Mouse (Mus musculus) stomach, embryonic 14.5 days (tissue): ENCODE data around the gene Mt1. TPM values are rescaled to one million over a fixed set of nuclear protein-coding genes. Genes with fewer than 3 reads are reported as not detected.

Source experiments
- ATAC-seq: fragments of 200-750 bp; cut with Nextera tagmentation; 2 replicates; pipeline ENCODE4 v1.8.0; 2017; ENCODE audit warnings: low read depth, moderate TSS enrichment; ENCODE audit not compliant: insufficient number of reproducible peaks, insufficient read depth, low FRiP score
- H3K27ac ChIP-seq: fragments of 300-500 bp; sonication (generic); 2 replicates; pipeline ENCODE4 v1.5.1; 2014; ENCODE audit warnings: mild to moderate bottlenecking, low read length, moderate library complexity, mixed read lengths
- H3K27me3 ChIP-seq: fragments of 300-500 bp; sonication (generic); 2 replicates; pipeline ENCODE4 v1.6.1; 2014; ENCODE audit warnings: low read length, control low read depth, mixed read lengths; ENCODE audit not compliant: control insufficient read depth, insufficient read depth
- H3K36me3 ChIP-seq: fragments of 300-500 bp; sonication (generic); 2 replicates; pipeline ENCODE4 v1.6.1; 2014; ENCODE audit warnings: mild to moderate bottlenecking, control low read depth, low read length, moderate library complexity, mixed read lengths; ENCODE audit not compliant: control insufficient read depth, insufficient read depth
- H3K4me1 ChIP-seq: fragments of 300-500 bp; sonication (generic); 2 replicates; pipeline ENCODE4 v1.6.1; 2014; ENCODE audit warnings: low read length, control low read depth, mixed read lengths; ENCODE audit not compliant: control insufficient read depth, insufficient read depth
- H3K4me2 ChIP-seq: fragments of 300-500 bp; sonication (generic); replicated peaks from 2 replicates; pipeline ENCODE4 v1.6.1; 2014; ENCODE audit warnings: low read depth, low read length, control low read depth
- H3K4me3 ChIP-seq: fragments of 300-500 bp; sonication (generic); 2 replicates; pipeline ENCODE4 v1.5.1; 2014; ENCODE audit warnings: low read depth, low read length, control low read depth
- H3K9ac ChIP-seq: fragments of 300-500 bp; sonication (generic); replicated peaks from 2 replicates; pipeline ENCODE4 v1.6.1; 2014; ENCODE audit warnings: low read depth, mild to moderate bottlenecking, control low read depth, low read length, moderate library complexity, mixed read lengths
- H3K9me3 ChIP-seq: fragments of 300-500 bp; sonication (generic); 2 replicates; pipeline ENCODE4 v1.6.1; 2016; ENCODE audit warnings: low read depth, low read length, control low read depth; ENCODE audit not compliant: control insufficient read depth
- WGBS: fragments of 180-500 bp; shearing (Covaris S2); extraction: QIAGEN DNeasy Blood & Tissue Kit; methylation state at CpG from one replicate; pipeline ENCODE4 v1.1.7; 2014; 5-methylcytosine and 5-hydroxymethylcytosine counted together
- polyA plus RNA-seq: library from polyadenylated mRNA; unstranded; fragments of >200 nt; fragmentation: Nextera tagmentation; extraction: Ambion mirVana; gene quantifications from 2 replicates; pipeline ENCODE4 v1.2.1, GENCODE M21; 2014

Gene Mt1
- polyA plus RNA-seq, 1 experiment from 2014 or later, result 888 TPM

DNA sequence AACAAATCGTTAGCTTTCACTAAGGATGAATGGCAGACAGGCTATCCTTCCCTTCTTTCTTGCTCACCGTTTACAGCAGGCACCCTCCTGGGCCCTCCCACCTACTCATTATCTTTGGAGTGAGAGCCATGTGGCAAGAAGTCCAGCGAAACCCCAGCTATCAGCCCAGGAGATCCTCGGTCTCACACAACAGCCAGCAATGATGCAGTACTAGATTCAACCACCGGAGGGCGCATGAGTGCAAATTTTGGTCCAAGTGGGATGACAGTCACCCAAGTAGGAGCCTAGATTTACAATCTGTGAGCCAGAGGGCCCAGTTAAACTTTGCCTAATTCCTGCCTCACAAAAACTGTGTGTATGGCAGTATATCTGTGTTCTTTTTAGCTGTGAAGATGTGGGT, 11.6 kb upstream of the Mt1 start:
- no peak overlapping the region for H3K9ac ChIP-seq
- no peak for ATAC-seq
- H3K4me2 ChIP-seq, result no peak overlapping the region
- H3K27ac ChIP-seq, result no peak overlapping the region
- 4% methylated on average over 6 of the region's 6 CpGs for WGBS
- H3K4me1 ChIP-seq, result peaks cover 3% of the 10 kb centered on the region; the same call in 1 of the 2 replicates
- H3K9me3 ChIP-seq, result no peaks in the 10 kb centered on the region
- H3K27me3 ChIP-seq, result peaks cover 11% of the 10 kb centered on the region
- H3K36me3 ChIP-seq, result no peaks in the 10 kb centered on the region
- no peak overlapping the region for H3K4me3 ChIP-seq

DNA sequence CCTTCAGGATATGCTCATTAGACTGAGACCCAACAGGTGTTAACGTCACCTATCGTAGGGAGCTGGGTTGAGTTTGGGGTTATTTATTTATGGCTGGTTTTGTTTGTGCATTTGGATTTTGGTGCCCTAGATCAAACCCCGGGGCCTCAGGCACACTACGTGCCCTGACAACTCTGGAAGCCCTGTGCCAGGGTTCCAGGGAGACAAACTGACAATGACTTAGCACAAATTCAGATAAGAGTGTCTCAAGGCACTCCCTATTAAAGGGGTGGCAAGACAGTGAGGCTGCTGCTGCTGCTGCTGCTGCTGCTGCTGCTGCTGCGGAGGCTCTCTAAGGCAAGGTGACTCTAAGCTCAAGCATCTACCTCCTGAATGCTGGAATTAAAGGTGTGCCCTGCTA, 9.3 kb upstream of the Mt1 start:
- 74% methylated on average over 5 of the region's 5 CpGs for WGBS
- peaks cover 22% of the 10 kb centered on the region for H3K27me3 ChIP-seq

DNA sequence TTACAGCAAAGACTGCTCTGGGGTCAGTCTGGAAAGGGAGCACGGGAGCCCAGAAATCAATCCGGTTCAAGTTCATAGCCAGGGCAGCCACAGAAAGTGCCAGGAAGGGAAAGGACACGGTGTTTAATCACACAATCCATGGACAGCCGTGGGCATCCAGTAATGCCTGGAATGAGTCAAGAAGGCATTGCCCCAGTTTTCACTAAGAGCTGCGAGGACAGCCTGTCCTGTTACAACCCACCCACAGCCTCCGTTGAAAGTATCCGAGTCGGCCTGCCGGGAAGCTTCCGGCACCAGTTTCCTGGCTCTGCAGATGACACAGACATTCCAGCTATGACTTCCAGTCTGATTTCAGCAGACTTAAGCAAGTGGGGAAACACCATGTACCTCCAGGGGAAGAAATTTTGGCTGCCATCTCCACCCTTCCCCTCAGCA, 7.5 kb upstream of the Mt1 start:
- Histone ChIP-seq H3K36me3 (no peaks in the 10 kb centered on the region), H3K27me3 (peaks cover 25% of the 10 kb centered on the region)

More for the DNA sequence above, 9.3 kb upstream of the Mt1 start:
- Histone ChIP-seq H3K4me2 (no peak overlapping the region), H3K36me3 (no peaks in the 10 kb centered on the region), H3K9ac (no peak overlapping the region), H3K27ac (no peak overlapping the region), H3K4me3 (no peak overlapping the region), H3K9me3 (no peaks in the 10 kb centered on the region), H3K4me1 (peaks cover 7% of the 10 kb centered on the region; the same call in 1 of the 2 replicates)
- ATAC-seq, result no peak

DNA sequence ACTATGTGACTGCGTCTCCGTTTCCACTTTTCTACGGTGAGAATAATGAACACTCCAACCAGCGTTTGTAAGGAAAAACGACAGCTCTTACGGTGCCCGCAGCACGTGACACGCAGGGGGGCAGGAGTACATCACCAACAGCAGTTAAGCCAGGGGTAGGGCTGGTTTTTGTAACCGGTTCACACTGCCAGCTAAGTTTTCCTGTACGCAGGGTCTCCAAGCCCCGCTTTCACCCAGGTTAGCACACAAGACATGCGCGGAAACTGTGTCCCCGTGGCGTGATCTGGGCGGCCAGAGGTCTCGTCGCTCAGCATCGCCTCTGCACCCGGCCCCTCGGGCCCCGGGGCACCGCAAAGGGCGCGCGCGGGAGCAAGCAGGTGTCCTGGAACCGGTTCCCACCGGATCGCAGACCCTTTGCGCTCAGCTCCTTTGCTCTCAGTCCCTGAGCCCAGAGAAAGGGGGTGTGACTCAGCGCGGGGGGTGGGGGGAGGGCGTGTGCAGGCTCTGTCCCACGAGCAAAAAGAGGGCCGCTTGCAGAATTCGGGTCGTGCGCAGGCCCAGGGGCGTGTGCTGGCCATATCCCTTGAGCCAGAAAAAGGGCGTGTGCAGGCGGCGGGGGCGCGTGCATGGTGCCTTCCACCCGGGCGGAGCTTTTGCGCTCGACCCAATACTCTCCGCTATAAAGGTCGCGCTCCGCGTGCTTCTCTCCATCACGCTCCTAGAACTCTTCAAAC, 6.6 kb upstream of the Mt1 start, which contains the start of gene Mt2:
Mt2 (plus strand) TSS at position 590 of the 734 bp plus-strand sequence.
- Histone ChIP-seq H3K9ac (peak within 1 kb of the TSS; percentile 30), H3K9me3 (no peaks in the 10 kb centered on the region), H3K27ac (peak within 1 kb of the TSS; percentile 71; the same call in 1 of the 2 replicates), H3K27me3 (peaks cover 25% of the 10 kb centered on the region), H3K4me1 (peaks cover 7% of the 10 kb centered on the region; the same call in 1 of the 2 replicates), H3K36me3 (no peaks in the 10 kb centered on the region), H3K4me2 (peak within 1 kb of the TSS; percentile 78), H3K4me3 (peak within 1 kb of the TSS; percentile 35)
- ATAC-seq, result peak; percentile 88
- WGBS, result under 1% methylated on average over 56 of the region's 56 CpGs

More for the DNA sequence above, 7.5 kb upstream of the Mt1 start:
- Histone ChIP-seq H3K4me1 (peaks cover 7% of the 10 kb centered on the region; the same call in 1 of the 2 replicates), H3K9ac (no peak overlapping the region), H3K9me3 (no peaks in the 10 kb centered on the region), H3K27ac (no peak overlapping the region), H3K4me2 (peak overlapping the region; percentile 78), H3K4me3 (peak overlapping the region; percentile 35)
- no peak for ATAC-seq
- WGBS, result 46% methylated on average over 10 of the region's 10 CpGs

DNA sequence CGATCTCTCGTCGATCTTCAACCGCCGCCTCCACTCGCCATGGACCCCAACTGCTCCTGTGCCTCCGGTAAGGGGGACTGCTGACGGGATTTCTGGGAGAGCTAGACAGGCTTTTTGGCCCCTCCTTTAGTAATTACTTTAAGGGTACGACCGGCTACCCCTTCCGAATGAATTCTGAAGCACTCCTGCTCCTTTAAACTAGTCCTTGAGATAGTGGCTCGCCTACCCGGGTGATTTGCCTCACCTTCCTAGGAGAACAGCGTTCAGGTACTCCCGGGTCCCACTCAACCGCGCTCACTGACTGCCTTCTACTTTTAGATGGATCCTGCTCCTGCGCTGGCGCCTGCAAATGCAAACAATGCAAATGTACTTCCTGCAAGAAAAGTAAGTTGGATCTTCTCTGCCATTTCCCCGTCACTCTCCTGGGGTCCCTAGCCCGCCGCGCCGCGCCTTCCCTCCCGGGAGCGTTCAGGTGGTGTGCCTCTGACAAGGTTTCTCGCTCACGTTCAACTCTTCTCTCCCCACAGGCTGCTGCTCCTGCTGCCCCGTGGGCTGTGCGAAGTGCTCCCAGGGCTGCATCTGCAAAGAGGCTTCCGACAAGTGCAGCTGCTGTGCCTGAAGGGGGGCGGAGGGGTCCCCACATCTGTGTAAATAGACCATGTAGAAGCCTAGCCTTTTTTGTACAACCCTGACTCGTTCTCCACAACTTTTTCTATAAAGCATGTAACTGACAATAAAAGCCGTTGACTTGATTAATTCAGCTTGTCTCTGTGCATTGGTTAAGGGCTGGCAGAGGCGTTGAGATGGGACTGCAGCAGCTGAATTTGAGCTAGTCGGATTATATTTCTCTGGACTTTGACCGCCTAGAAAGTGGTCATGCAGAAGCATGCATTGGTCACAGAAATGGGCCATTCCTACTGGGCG, 5.8 kb upstream of the Mt1 start:
- peaks cover 7% of the 10 kb centered on the region; the same call in 1 of the 2 replicates for H3K4me1 ChIP-seq
- H3K9me3 ChIP-seq, result no peaks in the 10 kb centered on the region
- ATAC-seq, result no peak
- 2% methylated on average over 39 of the region's 39 CpGs for WGBS
- H3K4me2 ChIP-seq, result peak overlapping the region; percentile 78
- peak overlapping the region; percentile 35 for H3K4me3 ChIP-seq
- H3K27ac ChIP-seq, result peak overlapping the region; percentile 53; the same call in 1 of the 2 replicates
- no peaks in the 10 kb centered on the region for H3K36me3 ChIP-seq
- H3K27me3 ChIP-seq, result peaks cover 27% of the 10 kb centered on the region
- peak overlapping the region; percentile 30; the same call in 1 of the 2 replicates for H3K9ac ChIP-seq

DNA sequence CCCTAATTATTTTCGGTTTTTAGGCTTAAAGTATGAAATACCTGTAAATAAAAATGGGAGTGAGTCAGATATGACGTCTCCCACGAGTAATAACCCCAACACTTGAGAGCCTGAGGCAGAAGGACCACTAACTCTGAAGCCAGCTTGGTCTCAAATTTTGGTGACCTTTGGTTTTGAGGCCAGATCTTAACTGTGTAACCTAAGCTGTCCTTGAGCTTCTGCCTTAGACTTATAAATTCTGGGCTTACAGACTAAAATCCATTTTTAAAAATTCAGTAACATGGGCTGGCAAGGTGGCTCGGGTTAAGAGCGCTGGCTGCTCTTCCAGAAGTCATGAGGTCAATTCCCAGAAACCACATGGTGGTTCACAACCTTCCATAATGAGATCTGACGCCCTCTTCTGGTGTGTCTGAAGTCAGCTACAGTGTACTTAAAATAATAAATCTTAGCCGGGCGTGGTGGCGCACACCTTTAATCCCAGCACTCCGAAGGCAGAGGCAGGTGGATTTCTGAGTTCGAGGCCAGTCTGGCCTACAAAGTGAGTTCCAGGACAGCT, 5.0 kb upstream of the Mt1 start:
- Histone ChIP-seq H3K4me3 (peak overlapping the region; percentile 35; the same call in 1 of the 2 replicates), H3K4me2 (0 out of 2 replicates have a peak overlapping the region, but pooled peaks have one; percentile 78), H3K9ac (no peak overlapping the region), H3K4me1 (peaks cover 7% of the 10 kb centered on the region; the same call in 1 of the 2 replicates), H3K9me3 (no peaks in the 10 kb centered on the region), H3K36me3 (no peaks in the 10 kb centered on the region), H3K27ac (no peak overlapping the region), H3K27me3 (peaks cover 34% of the 10 kb centered on the region)
- WGBS, result 47% methylated on average over 11 of the region's 11 CpGs
- no peak for ATAC-seq

DNA sequence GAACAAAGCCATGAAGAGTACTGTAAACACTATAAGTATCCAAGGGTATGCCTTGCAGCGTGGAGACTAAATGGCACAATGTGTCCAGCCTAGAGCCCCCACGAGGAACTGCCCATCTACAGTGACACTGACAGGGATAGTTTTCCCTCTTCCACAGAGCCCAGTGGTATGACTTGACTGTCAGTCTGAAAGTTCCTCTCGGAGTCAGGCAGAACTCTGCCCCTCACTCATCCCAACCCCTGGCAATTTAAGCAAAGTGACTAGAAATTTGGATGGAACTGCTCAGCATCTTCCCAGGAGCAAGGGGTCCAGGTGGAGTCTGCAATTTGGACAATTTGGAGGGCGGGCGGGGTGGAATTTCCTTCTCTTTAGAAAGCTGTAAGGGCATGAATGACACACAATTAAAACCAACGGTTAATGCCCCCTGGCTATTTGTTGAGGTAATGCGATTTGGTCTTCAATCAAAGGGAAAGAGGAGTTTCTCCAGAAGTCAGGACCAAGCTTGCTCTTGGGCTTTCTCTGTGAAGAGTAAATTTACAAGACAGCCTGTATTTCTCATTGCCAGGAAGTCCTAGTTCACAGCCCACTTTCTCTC, 4.2 kb upstream of the Mt1 start:
- Histone ChIP-seq H3K27me3 (peaks cover 37% of the 10 kb centered on the region), H3K27ac (no peak overlapping the region), H3K4me3 (no peak overlapping the region), H3K9me3 (no peaks in the 10 kb centered on the region), H3K4me1 (peaks cover 14% of the 10 kb centered on the region; the same call in 1 of the 2 replicates), H3K9ac (no peak overlapping the region), H3K36me3 (no peaks in the 10 kb centered on the region), H3K4me2 (no peak overlapping the region)
- WGBS, result 37% methylated on average over 7 of the region's 7 CpGs
- ATAC-seq, result no peak
